Mouse (Mus musculus): ENCODE data around the gene Gm4871.
"Not testable (repeated sequence)": the region's sequence is repeated elsewhere in the genome, so short reads cannot be mapped to it uniquely, and the experiment has no call there.

Gene Gm4871

DNA sequence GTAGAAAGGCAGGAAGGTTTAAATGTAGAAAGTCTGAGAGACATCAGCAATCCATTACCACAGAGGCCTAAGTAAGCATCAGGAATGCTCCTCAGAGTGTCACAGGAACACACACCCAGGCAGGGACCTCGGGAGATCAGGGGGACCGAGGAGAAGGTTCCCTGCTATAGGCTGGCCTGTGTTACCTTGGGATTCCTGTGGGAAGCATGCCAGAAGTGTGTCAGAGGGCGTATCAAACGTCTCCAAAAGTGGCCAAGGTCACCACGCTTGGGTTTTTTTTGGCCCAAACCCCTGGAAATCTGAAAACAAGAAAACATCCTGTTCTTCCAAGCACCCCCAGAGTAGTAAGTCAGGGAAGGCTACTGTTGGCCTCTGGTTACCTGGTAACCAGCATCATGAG lies at the start of gene Gm4871:
Gm4871 (minus strand) TSS at position 364 of the 400 bp plus-strand sequence.
- ATAC-seq (ENCODE audit: low TSS enrichment), result not testable (repeated sequence)

DNA sequence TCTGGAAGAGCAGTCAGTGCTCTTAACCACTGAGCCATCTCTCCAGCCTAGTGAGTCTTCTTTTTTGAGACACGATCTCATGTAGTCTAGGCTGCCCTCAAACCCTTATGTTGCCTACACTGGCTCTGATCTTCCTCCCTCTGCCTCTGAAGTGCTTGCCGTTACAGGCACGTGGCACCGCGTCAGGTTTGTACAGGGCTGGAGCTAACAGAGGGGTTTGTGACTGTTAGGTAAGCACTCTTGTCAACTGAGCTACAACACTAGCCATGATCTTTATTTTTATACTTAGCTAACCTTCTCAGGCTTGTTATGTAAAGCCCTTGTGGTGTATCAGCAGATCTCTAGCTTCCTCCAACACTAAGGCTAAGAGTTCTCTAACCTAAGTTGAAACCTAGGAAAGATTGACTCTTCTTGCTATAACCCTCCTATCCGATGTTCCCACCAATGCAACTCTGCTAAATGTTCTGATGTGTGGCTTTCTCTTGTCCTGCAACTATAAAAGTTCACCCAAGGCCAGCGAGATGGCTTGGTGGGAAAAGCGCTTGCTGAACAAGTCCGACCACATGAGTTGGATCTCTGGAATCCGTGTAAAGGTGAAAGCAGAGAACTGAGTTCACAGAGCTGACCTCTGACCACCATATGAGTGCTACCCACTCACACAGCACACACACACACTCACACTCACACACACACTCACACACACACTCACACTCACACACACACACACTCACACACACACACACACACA lies 49.5 kb upstream of the Gm4871 start:
- ATAC-seq (ENCODE audit: low TSS enrichment), result no peak

DNA sequence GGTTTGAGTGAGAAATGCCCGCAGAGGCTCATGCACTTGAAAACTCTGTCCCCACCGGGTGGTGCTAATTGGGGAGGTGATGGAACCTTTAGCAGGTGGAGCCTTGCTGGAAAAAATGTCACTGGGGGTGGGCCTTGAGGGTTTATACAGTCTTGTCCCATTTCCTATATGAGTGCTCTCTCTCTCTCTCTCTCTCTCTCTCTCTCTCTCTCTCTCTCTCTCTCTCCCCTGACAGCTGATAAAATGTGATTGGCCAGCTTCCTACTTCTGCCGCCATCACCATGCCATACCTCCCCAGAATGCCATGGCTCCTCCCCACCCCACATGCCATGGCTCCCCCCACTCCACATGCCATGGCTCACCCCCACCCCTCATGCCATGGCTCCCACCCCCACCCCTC lies 42.5 kb upstream of the Gm4871 start:
- no peak for ATAC-seq (ENCODE audit: low TSS enrichment)

DNA sequence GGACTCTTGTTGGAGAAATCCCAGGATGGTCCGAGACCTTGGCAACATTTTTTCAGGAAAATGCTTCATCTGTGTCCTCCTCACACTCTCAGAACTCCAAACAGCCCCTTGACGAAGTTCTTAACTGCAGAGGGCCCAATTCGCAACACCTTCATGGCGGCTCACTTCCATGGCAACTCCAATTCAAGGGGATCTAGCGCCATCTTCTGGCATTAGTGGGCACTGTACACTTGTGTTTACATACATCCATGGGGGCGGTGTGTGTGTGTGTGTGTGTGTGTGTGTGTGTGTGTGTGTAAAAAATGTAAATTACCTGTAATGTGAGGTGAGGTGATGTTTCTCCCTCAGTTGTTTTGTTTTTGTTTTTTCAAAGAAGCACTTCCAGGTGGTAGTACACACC lies 38.8 kb upstream of the Gm4871 start:
- no peak for ATAC-seq (ENCODE audit: low TSS enrichment)

DNA sequence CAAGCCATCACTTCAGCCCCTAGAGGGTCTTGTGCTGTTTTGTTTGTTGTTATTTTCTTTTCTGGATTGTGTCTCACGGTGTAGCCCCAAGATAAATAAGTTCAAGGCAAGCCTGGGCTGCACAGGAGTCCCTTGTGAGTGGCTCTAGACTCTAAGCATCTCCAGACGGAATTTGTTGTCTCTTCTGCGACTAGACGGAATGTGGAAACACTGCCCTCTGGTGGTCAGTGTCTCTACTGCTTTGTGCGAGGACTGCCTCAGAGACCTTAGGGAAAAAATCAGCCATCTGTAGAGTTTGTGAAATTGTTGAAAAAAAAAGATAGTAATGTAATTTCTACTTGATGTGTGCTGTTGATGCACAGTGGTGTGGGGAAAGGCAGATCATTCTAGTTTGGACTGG lies 37.2 kb upstream of the Gm4871 start:
- ATAC-seq (ENCODE audit: low TSS enrichment), result peak; percentile 87

DNA sequence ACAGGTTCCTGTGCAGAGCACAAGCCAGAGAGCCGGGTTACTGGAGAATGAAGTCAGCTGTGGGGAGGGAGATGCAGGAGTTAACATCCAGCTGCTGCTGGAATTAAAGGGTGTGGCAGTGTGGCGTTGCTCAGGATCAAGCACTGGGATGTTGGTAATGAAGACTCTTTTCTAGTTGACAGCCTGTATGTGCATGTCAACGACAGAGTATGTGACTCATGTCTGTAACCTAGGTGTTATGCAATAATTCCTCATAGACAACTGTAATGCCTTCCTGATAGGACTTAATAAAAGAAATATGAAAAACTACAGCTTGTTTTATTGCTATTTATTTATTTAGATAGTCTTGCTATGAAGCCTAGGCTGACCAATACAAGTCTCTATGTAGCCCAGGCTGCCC lies 36.3 kb upstream of the Gm4871 start:
- no peak for ATAC-seq (ENCODE audit: low TSS enrichment)

DNA sequence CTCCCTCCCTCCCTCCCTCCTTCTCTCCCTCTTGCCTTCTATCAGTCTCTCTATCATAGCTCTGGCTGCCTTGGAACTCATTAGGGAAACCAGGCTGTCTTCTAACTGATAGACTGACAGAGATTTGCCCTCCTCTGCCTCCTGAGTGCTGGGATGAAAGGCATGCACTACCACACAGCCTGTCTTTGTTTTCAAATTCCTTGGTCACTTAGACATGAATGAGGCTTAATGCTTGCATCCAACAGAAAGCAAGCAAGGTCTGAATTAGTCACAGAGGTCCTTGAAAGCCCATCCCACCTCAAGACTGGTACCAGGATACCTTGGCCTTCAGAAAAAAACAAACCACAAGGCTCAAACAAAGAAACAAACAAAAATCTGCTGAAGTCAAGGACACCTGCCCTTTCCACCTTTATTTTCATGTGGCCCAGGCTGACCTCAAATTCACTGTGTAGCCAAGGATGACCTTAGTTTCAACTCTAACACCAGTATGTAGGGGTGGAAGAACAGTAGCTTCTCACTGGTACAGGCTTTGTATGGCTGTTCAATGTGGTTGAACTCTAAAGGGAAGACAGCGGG lies 32.3 kb upstream of the Gm4871 start:
- no peak for ATAC-seq (ENCODE audit: low TSS enrichment)

DNA sequence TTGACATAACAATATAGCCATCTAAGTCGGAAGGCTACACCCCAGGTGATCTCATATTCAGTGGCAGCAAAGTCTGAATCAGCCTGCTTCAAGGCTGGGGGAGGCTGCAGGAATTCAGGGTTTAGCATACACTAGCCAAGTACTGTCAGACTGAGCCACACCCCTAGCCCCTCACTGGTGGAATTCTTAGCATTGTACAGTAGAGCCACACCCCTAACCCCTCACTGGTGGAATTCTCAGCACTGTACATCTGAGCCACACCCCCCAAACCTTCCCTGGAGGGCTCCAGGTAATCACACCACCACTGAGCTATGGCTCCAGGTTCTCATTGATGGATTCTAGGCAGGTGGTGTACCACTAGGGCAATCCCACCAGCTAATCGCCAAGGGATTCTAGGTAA lies 27.0 kb upstream of the Gm4871 start:
- ATAC-seq (ENCODE audit: low TSS enrichment), result no peak

DNA sequence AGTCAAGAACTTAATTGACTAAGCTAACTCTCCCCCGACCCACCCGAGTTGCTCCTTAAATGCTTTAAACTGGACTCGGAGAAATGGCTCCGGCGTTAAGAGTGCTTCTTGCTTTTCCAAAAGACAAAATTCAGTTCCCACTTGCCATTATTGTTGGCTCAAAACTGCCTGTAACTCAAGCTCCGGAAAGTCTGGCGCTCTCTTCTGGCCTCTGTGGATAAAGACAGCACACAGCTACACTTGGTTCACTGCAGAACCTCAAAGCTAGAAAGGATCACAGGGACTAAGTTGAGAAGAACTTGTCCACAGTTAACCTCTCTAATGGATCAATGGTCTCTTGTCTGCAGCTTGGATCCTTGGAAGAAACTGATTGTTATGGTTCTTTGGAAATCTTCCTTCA lies 26.2 kb upstream of the Gm4871 start:
- ATAC-seq (ENCODE audit: low TSS enrichment), result no peak

DNA sequence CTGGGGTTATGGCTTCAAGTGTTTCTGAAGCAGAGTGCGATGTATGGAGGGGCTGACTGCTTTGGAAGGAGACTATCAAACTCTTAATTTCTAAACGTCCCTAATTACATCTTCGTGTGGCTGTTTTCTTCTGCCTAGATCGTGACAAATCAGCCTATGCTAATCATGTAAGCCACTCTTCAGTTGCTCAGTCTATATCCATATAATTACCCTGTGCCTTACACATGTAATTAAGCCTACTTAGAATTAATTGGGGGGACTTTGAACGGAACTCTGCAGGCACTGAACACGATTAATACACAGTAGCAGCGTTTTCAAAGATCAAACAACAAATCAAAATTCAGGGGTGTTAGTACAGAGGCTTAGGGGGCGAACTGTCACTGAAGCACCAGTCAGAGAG lies 25.4 kb upstream of the Gm4871 start:
- no peak for ATAC-seq (ENCODE audit: low TSS enrichment)

DNA sequence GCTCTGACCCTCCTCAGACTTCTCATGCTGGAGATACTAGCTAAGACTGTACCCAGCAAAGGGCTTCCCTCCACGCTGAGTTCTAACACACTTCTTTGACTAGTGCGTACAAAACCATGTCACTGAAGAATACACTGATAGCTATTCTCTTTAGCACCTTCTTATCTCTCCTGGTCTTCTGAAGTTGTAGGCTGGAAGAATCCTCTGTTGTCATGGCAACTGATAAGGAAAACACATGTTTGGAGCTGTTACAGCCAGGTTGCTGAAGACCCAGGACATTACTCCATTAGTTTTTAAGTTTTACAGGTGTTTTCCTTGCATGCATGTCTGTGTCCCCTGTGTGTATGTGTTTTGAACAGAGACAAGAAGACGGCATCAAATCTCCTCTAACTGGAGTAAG lies 21.6 kb upstream of the Gm4871 start:
- ATAC-seq (ENCODE audit: low TSS enrichment), result not testable (repeated sequence)

DNA sequence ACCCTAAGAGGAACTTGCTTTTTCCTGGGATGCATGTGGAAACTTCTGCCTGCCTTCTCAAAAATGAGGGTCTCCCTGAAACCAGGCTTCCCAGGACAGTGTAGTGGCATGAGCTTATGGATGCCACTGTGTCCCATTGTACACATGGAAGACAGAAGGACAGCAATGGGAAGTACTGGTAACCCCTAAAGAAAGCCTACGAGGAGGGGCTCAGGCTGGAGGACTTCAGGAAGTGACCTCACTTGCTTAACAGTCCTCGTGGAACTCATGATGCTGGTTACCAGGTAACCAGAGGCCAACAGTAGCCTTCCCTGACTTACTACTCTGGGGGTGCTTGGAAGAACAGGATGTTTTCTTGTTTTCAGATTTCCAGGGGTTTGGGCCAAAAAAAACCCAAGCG lies 10.1 kb upstream of the Gm4871 start, which contains the start of gene 1700018F24Rik:
1700018F24Rik (plus strand) TSS at position 301 of the 400 bp plus-strand sequence.
- not testable (repeated sequence) for ATAC-seq (ENCODE audit: low TSS enrichment)

DNA sequence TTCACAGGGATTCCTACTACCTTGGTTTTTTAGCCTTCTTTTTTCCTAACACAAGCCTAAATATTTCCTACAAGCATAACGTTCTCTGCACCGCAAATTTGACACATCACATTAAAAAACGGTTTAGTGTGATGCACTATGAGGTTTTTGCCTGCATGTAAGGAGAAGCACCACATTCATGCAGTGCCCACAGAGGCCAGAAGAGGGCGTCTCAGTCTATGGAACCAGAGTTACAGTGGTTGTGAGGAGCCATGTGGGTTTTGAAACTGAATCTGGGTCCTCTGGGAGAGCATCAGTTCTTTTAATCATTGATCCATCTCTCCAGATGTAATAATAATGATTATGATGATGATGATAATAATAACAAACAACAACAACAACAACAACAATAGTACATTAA lies 9.1 kb upstream of the Gm4871 start:
- no peak for ATAC-seq (ENCODE audit: low TSS enrichment)

DNA sequence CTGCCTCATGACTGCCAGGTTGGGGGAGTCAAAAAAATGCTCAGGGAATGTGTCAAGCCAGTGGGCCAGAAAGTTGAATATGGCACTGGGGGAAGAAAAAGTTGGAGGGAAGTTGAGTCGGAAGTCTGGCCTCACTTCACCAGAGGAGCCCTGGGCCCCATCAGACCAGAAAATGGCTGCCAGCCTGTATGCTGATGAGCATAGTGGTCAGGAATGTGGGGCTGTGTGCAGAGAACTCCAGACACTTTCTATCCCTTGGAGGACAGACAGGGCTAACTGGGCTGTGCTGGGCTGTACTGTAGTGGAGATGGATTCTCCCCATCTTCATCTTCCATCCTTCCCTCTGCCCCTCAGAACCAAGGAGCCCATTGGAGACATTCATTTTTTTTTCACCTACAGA lies 2.1 kb downstream of the Gm4871 start:
- ATAC-seq (ENCODE audit: low TSS enrichment), result not testable (repeated sequence)

DNA sequence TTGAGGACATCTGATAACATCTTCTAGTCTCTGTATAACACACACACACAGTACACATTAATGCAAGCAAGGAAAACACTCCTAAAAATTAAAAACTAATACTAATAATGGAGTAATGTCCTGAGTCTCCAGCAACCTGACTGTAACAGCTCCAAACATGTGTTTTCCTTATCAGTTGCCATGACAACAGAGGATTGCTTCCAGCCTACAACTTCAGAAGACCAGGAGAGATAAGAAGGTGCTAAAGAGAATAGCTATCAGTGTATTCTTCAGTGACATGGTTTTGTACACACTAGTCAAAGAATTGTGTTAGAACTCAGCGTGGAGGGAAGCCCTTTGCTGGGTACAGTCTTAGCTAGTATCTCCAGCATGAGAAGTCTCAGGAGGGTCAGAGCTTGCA lies 11.8 kb downstream of the Gm4871 start:
- ATAC-seq (ENCODE audit: low TSS enrichment), result not testable (repeated sequence)

DNA sequence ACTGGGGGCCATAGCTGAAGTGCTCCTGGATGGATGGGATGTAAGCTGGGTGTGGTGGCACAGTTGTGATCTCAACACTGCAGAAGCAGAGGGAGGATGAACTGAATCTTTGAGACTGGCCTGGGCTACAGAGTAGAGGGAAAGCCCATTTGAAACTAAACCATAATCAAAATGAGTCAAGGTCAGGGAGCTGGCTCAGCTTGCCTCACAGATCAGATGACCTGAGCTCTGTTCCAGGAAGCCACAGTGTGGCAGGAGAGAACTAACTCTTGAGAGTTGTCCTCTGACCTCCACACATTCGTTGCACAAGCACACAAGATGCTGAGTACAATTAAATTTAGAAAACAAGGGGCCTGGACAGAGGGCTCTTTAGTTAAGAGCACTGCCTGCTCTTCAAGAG lies 12.3 kb downstream of the Gm4871 start:
- ATAC-seq (ENCODE audit: low TSS enrichment), result not testable (repeated sequence)

DNA sequence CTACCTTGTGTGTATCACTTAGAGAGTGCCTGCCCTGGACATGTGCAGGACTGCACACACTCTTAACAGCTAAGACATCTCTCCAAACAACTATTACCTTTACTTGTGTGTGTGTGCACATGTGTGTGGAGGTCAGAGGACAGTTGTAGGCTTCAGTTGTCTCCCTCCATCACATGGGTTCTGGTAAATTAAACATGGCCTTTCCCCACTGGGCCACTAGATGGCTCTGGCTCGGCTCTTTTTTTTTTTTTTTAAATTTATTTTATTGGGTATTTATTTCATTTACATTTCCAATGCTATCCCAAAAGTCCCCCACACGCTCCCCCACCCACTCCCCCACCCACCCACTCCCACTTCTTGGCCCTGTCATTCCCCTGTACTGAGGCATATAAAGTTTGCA lies 15.8 kb downstream of the Gm4871 start:
- ATAC-seq (ENCODE audit: low TSS enrichment), result not testable (repeated sequence)

DNA sequence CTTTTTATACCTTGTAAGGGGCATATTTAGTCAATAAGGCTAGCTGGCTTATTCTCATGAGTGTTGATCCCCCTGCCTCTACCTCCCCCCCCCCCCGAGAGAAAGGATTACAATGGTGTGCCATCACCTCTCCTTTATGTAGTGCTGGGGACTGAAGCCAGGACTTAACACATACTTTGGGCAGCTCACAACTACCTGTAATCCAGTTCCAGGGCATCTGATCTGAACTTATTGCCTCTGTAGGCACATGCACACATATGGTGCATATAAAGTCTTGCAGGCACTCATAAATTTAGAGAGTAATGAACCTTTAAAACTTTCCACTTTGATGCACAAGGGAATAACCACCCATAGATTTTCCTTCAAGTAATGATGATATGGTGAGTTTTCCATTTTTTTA lies 18.3 kb downstream of the Gm4871 start:
- no peak for ATAC-seq (ENCODE audit: low TSS enrichment)

DNA sequence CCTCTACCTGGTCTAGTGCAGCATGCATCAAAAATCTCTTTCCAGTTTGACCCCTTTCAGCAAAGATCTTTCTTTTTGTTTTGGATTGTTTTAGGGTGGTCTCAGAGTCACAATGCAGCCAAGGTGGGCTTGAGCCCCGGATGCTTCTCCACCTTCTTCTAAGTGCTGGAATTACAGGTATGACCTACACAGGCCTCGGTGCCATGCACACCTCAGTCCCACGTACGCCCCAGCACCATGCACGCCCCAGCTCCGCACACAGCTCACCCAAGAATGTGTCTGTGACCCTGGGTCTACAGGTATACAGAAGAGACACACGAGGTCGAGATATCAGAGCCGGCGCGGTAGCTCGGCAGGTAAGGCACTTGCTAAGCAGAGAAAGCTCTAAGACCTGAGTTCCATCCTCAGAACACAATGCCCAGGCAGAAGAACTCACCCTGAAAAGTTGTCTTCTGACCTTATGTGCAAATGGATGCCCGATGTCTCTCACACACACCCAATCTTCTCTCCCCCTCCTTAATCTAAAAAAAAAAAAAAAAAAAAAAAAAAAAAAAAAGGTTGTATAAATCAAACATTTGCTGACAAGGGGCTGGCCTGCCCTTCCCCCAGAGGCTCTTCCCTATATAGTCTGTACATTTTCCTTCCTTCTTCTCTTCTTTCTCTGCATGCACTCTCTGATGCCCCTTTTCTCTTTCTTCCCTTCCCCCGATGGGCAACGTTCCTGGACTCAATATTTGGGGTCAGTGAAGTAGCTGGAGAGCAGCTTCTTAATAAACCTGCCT lies 23.5 kb downstream of the Gm4871 start:
- ATAC-seq (ENCODE audit: low TSS enrichment), result no peak

DNA sequence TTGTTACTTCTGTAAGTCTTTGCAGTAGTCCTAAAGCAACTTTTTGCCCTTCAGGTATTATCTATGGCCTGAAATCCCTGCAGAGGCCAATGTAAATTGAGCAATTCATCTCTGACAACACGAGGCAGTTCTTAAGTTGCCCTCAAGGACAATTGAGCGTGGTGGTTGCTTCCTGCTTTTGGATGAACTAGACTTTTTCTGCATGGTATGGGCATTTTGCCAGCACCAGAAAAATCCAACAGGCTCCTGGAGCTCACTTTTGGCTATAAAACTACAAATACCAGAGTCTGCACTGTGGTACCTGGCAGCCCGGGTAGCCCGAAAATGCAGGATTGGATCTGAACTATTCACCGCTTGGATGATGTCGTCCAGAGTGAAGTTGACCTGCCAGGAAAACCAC lies 27.0 kb downstream of the Gm4871 start:
- no peak for ATAC-seq (ENCODE audit: low TSS enrichment)

DNA sequence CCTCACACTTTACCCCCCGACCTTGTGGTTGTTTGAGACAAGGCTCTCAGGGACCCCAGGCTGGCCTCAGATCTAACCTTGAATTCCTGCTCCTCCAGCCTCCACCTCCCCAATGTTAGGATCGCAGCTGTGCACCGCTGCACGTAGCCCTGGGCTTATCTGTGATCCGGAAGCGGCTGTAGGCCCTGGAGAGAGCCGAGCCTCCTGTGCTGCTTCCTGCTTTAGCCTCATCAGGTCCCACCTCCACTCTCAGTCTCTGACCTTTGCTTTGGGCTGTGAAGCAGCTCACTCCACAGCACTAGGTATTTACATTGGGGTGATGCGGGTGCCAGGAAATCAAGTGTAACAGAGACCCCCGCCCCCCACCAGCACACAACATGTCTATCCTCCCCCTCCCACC lies 28.1 kb downstream of the Gm4871 start:
- no peak for ATAC-seq (ENCODE audit: low TSS enrichment)

DNA sequence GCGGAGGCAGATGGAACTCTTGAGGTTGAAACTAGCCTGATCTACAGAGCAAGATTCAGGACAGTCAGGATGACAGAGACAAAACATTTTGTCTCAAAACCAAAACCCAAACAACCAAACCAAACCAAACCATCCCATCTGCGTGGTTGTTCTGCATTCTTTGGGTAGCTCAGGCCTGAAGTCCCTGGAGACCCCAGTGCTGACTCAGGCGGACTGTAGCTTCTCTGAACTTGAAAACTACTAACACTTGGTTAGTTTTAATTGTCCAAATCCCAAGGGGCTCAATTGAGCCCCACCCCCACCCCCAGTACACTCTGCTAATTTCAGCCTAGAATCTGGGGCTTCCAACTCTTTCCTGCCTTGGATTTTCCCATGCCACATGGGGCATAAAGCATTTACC lies 29.2 kb downstream of the Gm4871 start:
- ATAC-seq (ENCODE audit: low TSS enrichment), result no peak

DNA sequence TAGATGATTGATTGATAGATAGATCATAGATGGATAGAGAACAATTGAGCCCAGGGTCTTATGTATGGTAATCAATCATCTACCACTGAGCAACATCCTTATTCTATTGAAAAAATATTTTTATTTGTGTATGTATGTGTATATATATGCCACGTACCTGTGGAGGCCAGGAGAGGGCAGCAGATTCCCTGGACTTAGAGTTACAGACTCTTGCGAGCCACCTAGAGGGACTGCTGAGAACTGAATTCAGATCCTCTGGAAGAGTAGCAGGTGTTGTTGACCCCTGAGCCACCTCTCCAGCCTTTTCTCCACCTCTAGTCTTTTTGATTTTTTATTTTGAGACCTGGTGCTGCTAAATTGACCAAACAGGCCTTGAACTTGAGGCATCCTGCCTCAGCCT lies 34.1 kb downstream of the Gm4871 start:
- ATAC-seq (ENCODE audit: low TSS enrichment), result no peak
